Mouse (Mus musculus) brown adipose tissue, adult 24 weeks (tissue): ENCODE results near the gene Mapk10. TPM values are rescaled to one million over a fixed set of nuclear protein-coding genes. Genes with fewer than 3 reads are reported as not detected.

ENCODE experiments used
- polyA plus RNA-seq: library from polyadenylated mRNA; stranded (reverse); fragments of >200 nt; gene quantifications from 2 replicates; pipeline ENCODE4 v1.2.4, GENCODE M21; 2012; ENCODE audit not compliant: missing spikeins, insufficient read depth, insufficient read length

The Mapk10 gene
- polyA plus RNA-seq, 1 experiment, result not detected

Other genes with a start within 250 kb of the Mapk10 start
- gene Ptpn13, start 213.9 kb upstream of the Mapk10 start, polyA plus RNA-seq, result 0.83 and 1.1 TPM in 2 replicates